Mouse (Mus musculus): ENCODE measurements at regions not wholly inside any gene's neighbourhood (a gene's known extent, or its start where the extent isn't known, plus 50 kb on each side); places are given as distances from the start of the nearest gene placed in this dataset.

- TF ChIP-seq POLR2A (IDR thresholded peaks at IDR 0.05; ENCODE audit: insufficient read depth, low read length) (no peak), CTCF (IDR thresholded peaks at IDR 0.05; ENCODE audit: low read depth, low read length) (no peak), EP300 (IDR thresholded peaks at IDR 0.05; ENCODE audit: insufficient read depth, low read depth, low read length) (no peak)
Measured at GRCm38 (mm10) chr9:120873293-120873692, 55.7 kb upstream of the Ctnnb1 start.

Measured in ES-Bruce4 (cell line).